Mouse (Mus musculus): ENCODE data around the gene Eps8. TPM values are rescaled to one million over a fixed set of nuclear protein-coding genes. Genes with fewer than 3 reads are reported as not detected.
A peak's percentile ranks its signal among the peaks of the same experiment; 100 is the strongest.

Eps8 gene
- polyA plus RNA-seq, 1 experiment from 2014 or later: 45.1 TPM

- H3K27me3 ChIP-seq (ENCODE audit: insufficient read depth, low read length): no peaks in the 10 kb centered on the region
- WGBS: 88% methylated on average over 12 of the region's 12 CpGs
- no peak overlapping the region for H3K9ac ChIP-seq (ENCODE audit: low read depth, low read length)
- no peaks in the 10 kb centered on the region for H3K4me1 ChIP-seq (replicated peaks; ENCODE audit: insufficient read depth, low read length)
- no peak for TF ChIP-seq CTCF (IDR thresholded peaks at IDR 0.05; ENCODE audit: low read depth)
- no peaks in the 10 kb centered on the region for H3K9me3 ChIP-seq (replicated peaks; ENCODE audit: low read length)
- H3K4me2 ChIP-seq (ENCODE audit: low read length): no peak overlapping the region
- no peak for ATAC-seq (replicated peaks; ENCODE audit: low FRiP score, low read depth)
- no peak overlapping the region for H3K4me3 ChIP-seq (replicated peaks; ENCODE audit: low read depth, low read length)
- H3K27ac ChIP-seq: no peak overlapping the region
- no peaks in the 10 kb centered on the region for H3K36me3 ChIP-seq (ENCODE audit: insufficient read depth, low read length)
- no peak for DNase-seq (ENCODE audit: low spot score)
Observed at GRCm38 (mm10) chr6:137443089-137443488, 211.6 kb downstream of the Eps8 start.

- Histone ChIP-seq H3K4me2 (ENCODE audit: low read length) (no peak overlapping the region), H3K27me3 (ENCODE audit: insufficient read depth, low read length) (no peaks in the 10 kb centered on the region), H3K9ac (ENCODE audit: low read depth, low read length) (no peak overlapping the region), H3K4me1 (replicated peaks; ENCODE audit: insufficient read depth, low read length) (no peaks in the 10 kb centered on the region), H3K9me3 (replicated peaks; ENCODE audit: low read length) (no peaks in the 10 kb centered on the region), H3K36me3 (ENCODE audit: insufficient read depth, low read length) (no peaks in the 10 kb centered on the region), H3K27ac (no peak overlapping the region), H3K4me3 (replicated peaks; ENCODE audit: low read depth, low read length) (no peak overlapping the region)
- ATAC-seq (replicated peaks; ENCODE audit: low FRiP score, low read depth): no peak
- TF ChIP-seq CTCF (IDR thresholded peaks at IDR 0.05; ENCODE audit: low read depth): no peak
- 64% methylated on average over 19 of the region's 19 CpGs for WGBS
- DNase-seq (ENCODE audit: low spot score): no peak
Observed at GRCm38 (mm10) chr6:137440559-137441486, 213.9 kb downstream of the Eps8 start.

GRCm38 (mm10) chr6:137437902-137438580, 216.6 kb downstream of the Eps8 start:
- DNase-seq (ENCODE audit: low spot score): peak; percentile 69

GRCm38 (mm10) chr6:137437486-137437885, 217.2 kb downstream of the Eps8 start:
- DNase-seq (ENCODE audit: low spot score): no peak
- WGBS: 45% methylated on average over 4 of the region's 4 CpGs
- Histone ChIP-seq H3K4me3 (replicated peaks; ENCODE audit: low read depth, low read length) (no peak overlapping the region), H3K36me3 (ENCODE audit: insufficient read depth, low read length) (no peaks in the 10 kb centered on the region), H3K9me3 (replicated peaks; ENCODE audit: low read length) (no peaks in the 10 kb centered on the region), H3K9ac (ENCODE audit: low read depth, low read length) (no peak overlapping the region), H3K27ac (no peak overlapping the region), H3K4me1 (replicated peaks; ENCODE audit: insufficient read depth, low read length) (no peaks in the 10 kb centered on the region), H3K4me2 (ENCODE audit: low read length) (peak overlapping the region; percentile 10; the same call in 1 of the 2 replicates), H3K27me3 (ENCODE audit: insufficient read depth, low read length) (no peaks in the 10 kb centered on the region)
- no peak for TF ChIP-seq CTCF (IDR thresholded peaks at IDR 0.05; ENCODE audit: low read depth)
- ATAC-seq (replicated peaks; ENCODE audit: low FRiP score, low read depth): peak; percentile 25; the same call in 1 of the 2 replicates

More at GRCm38 (mm10) chr6:137437902-137438580, 216.6 kb downstream of the Eps8 start:
- no peak for TF ChIP-seq CTCF (IDR thresholded peaks at IDR 0.05; ENCODE audit: low read depth)
- H3K36me3 ChIP-seq (ENCODE audit: insufficient read depth, low read length): no peaks in the 10 kb centered on the region
- H3K27me3 ChIP-seq (ENCODE audit: insufficient read depth, low read length): no peaks in the 10 kb centered on the region
- peak overlapping the region; percentile 10; the same call in 1 of the 2 replicates for H3K4me2 ChIP-seq (ENCODE audit: low read length)
- H3K4me1 ChIP-seq (replicated peaks; ENCODE audit: insufficient read depth, low read length): no peaks in the 10 kb centered on the region
- 29% methylated on average over 16 of the region's 16 CpGs for WGBS
- no peak overlapping the region for H3K9ac ChIP-seq (ENCODE audit: low read depth, low read length)
- no peak overlapping the region for H3K27ac ChIP-seq
- H3K9me3 ChIP-seq (replicated peaks; ENCODE audit: low read length): no peaks in the 10 kb centered on the region
- ATAC-seq (replicated peaks; ENCODE audit: low FRiP score, low read depth): peak; percentile 43; the same call in 1 of the 2 replicates
- no peak overlapping the region for H3K4me3 ChIP-seq (replicated peaks; ENCODE audit: low read depth, low read length)

GRCm38 (mm10) chr6:137433521-137434137, 221.0 kb downstream of the Eps8 start:
- Histone ChIP-seq H3K4me2 (ENCODE audit: low read length) (no peak overlapping the region), H3K9me3 (replicated peaks; ENCODE audit: low read length) (no peaks in the 10 kb centered on the region), H3K36me3 (ENCODE audit: insufficient read depth, low read length) (no peaks in the 10 kb centered on the region), H3K4me3 (replicated peaks; ENCODE audit: low read depth, low read length) (no peak overlapping the region), H3K9ac (ENCODE audit: low read depth, low read length) (no peak overlapping the region), H3K4me1 (replicated peaks; ENCODE audit: insufficient read depth, low read length) (no peaks in the 10 kb centered on the region), H3K27me3 (ENCODE audit: insufficient read depth, low read length) (no peaks in the 10 kb centered on the region), H3K27ac (no peak overlapping the region)
- DNase-seq (ENCODE audit: low spot score) (no peak), ATAC-seq (replicated peaks; ENCODE audit: low FRiP score, low read depth) (no peak)
- 62% methylated on average over 14 of the region's 14 CpGs for WGBS
- no peak for TF ChIP-seq CTCF (IDR thresholded peaks at IDR 0.05; ENCODE audit: low read depth)

Other genes starting within 250 kb of the Eps8 start
- gene Strap, start 80.2 kb upstream of the Eps8 start, polyA plus RNA-seq (2015; fragmentation: Nextera tagmentation; extraction: Ambion mirVana): 138 and 151 TPM in 2 replicates
- 85.5 and 92.3 TPM in 2 replicates for gene Dera, start 99.7 kb upstream of the Eps8 start, polyA plus RNA-seq (2015; fragmentation: Nextera tagmentation; extraction: Ambion mirVana)